Comparison of ENCODE assay signal across 14 mouse cellular contexts in genomic region chr7:43544225-43544977, GRCm38 (mm10). TPM values are rescaled to one million over a fixed set of nuclear protein-coding genes. Genes with fewer than 3 reads are reported as not detected.
DNase-seq lines count a peak whose midpoint lies in the region; ATAC-seq and TF ChIP-seq lines count a peak whose summit lies in the region.
"Had no signal": no experiment of that assay in that cellular context is flagged by ENCODE, and none has a peak within 500 bp of the region (broad histone marks: within the 10 kb centered on the region; RNA-seq: fewer than 3 reads in every experiment).

TSS of gene Cd33 (minus strand) at chr7:43544428.

- no peak for TF ChIP-seq CTCF in liver, postnatal 0 days (IDR thresholded peaks at IDR 0.05; ENCODE audit: low read depth)
- TF ChIP-seq CTCF in bone marrow, adult 2 months (IDR thresholded peaks at IDR 0.05; ENCODE audit: control insufficient read depth, insufficient read depth, low read length): no peak
- no peak for TF ChIP-seq CTCF in cortical plate, adult 2 months (IDR thresholded peaks at IDR 0.05; ENCODE audit: extremely low read depth, insufficient read depth, low read length)

- H3K9ac ChIP-seq in liver, postnatal 0 days (replicated peaks): no peak within 1 kb of the TSS
- no peak within 1 kb of the TSS for H3K9ac ChIP-seq in liver, embryonic 11.5 days (ENCODE audit: low read depth, low read length)
- H3K9ac ChIP-seq: lung, embryonic 15.5 days had no signal

- no peak for DNase-seq in liver, postnatal 0 days
- no peak for DNase-seq in liver, embryonic 11.5 days (ENCODE audit: low spot score)
- DNase-seq in adrenal gland, postnatal 10 days: no peak
- DNase-seq: adrenal gland, adult 8-10 months; cerebellum, adult 11 months; kidney, adult 2 months had no signal

- no peak for TF ChIP-seq POLR2A in bone marrow, adult 2 months (IDR thresholded peaks at IDR 0.05; ENCODE audit: borderline replicate concordance, control insufficient read depth, low read depth, low read length)
- TF ChIP-seq POLR2A in cortical plate, adult 2 months (IDR thresholded peaks at IDR 0.05; ENCODE audit: extremely low read depth, insufficient read depth, low read length): no peak

- H3K27me3 ChIP-seq in liver, postnatal 0 days (ENCODE audit: insufficient read depth, low read length): no peaks in the 10 kb centered on the region
- H3K27me3 ChIP-seq in liver, embryonic 11.5 days (replicated peaks; ENCODE audit: control insufficient read depth, insufficient read depth, low read length): no peaks in the 10 kb centered on the region
- H3K27me3 ChIP-seq: lung, embryonic 15.5 days had no signal

- H3K4me3 ChIP-seq in liver, postnatal 0 days (ENCODE audit: low read depth, low read length): no peak within 1 kb of the TSS
- no peak within 1 kb of the TSS for H3K4me3 ChIP-seq in liver, embryonic 11.5 days (ENCODE audit: low read depth, low read length)
- H3K4me3 ChIP-seq in bone marrow, adult 2 months (replicated peaks; ENCODE audit: control insufficient read depth, low read depth, low read length): peak within 1 kb of the TSS; percentile 42
- H3K4me3 ChIP-seq in cortical plate, adult 2 months (ENCODE audit: insufficient read depth, low read length): no peak within 1 kb of the TSS
- H3K4me3 ChIP-seq: forebrain, embryonic 10.5 days; lung, embryonic 15.5 days had no signal

- no peaks in the 10 kb centered on the region for H3K9me3 ChIP-seq in liver, postnatal 0 days (ENCODE audit: low read length)
- no peaks in the 10 kb centered on the region for H3K9me3 ChIP-seq in liver, embryonic 11.5 days (ENCODE audit: control insufficient read depth, low read length)
- H3K9me3 ChIP-seq: forebrain, embryonic 10.5 days; lung, embryonic 15.5 days had no signal

- ATAC-seq in liver, postnatal 0 days: peak; percentile 67
- ATAC-seq in liver, embryonic 11.5 days (replicated peaks; ENCODE audit: low FRiP score): no peak
- ATAC-seq in megakaryocyte progenitor cell, adult 5-6 weeks (replicated peaks; ENCODE audit: poor library complexity): peak; percentile 76
- no peak for ATAC-seq in cerebellum, adult (ENCODE audit: insufficient number of reproducible peaks, low FRiP score, low TSS enrichment)
- ATAC-seq: hindbrain, embryonic 16.5 days had no signal

- peak within 1 kb of the TSS; percentile 81 for H3K27ac ChIP-seq in liver, postnatal 0 days (ENCODE audit: low read depth)
- H3K27ac ChIP-seq in liver, embryonic 11.5 days (ENCODE audit: low read depth, low read length): no peak within 1 kb of the TSS
- peak within 1 kb of the TSS; percentile 77 for H3K27ac ChIP-seq in bone marrow, adult 2 months (ENCODE audit: control insufficient read depth, insufficient read depth, low read depth, low read length, poor library complexity)
- H3K27ac ChIP-seq in cortical plate, adult 2 months (ENCODE audit: insufficient read depth, low read length): peak within 1 kb of the TSS; percentile 46
- H3K27ac ChIP-seq: forebrain, embryonic 10.5 days; lung, embryonic 15.5 days; stomach, postnatal 0 days had no signal

- no peak within 1 kb of the TSS for H3K4me2 ChIP-seq in liver, postnatal 0 days (ENCODE audit: low read depth, low read length)
- H3K4me2 ChIP-seq in liver, embryonic 11.5 days: no peak within 1 kb of the TSS
- H3K4me2 ChIP-seq: lung, embryonic 15.5 days had no signal

- TF ChIP-seq EP300 in liver, postnatal 0 days (IDR thresholded peaks at IDR 0.05; ENCODE audit: low read depth): no peak; the same call in 1 of the 2 replicates

- no peaks in the 10 kb centered on the region; the same call in 1 of the 2 replicates for H3K4me1 ChIP-seq in liver, postnatal 0 days (ENCODE audit: insufficient read depth)
- no peaks in the 10 kb centered on the region for H3K4me1 ChIP-seq in liver, embryonic 11.5 days (replicated peaks; ENCODE audit: control insufficient read depth, insufficient read depth, low read length)
- H3K4me1 ChIP-seq in bone marrow, adult 2 months (ENCODE audit: control insufficient read depth, insufficient read depth, low read length): peaks cover 5% of the 10 kb centered on the region; the same call in 1 of the 2 replicates
- no peaks in the 10 kb centered on the region for H3K4me1 ChIP-seq in cortical plate, adult 2 months (ENCODE audit: control insufficient read depth, insufficient read depth, low read length)
- H3K4me1 ChIP-seq: forebrain, embryonic 10.5 days; lung, embryonic 15.5 days had no signal

- WGBS in liver, postnatal 0 days (ENCODE audit: insufficient replicate concordance): 55% methylated on average over 7 of the region's 7 CpGs
- WGBS in liver, embryonic 11.5 days: 62% methylated on average over 7 of the region's 7 CpGs
- 41% methylated on average over 7 of the region's 7 CpGs for WGBS in bone marrow, adult 2 months

- H3K36me3 ChIP-seq in liver, postnatal 0 days (replicated peaks; ENCODE audit: insufficient read depth, low read length): no peaks in the 10 kb centered on the region
- H3K36me3 ChIP-seq in liver, embryonic 11.5 days (ENCODE audit: control insufficient read depth, insufficient read depth, low read length): no peaks in the 10 kb centered on the region
- H3K36me3 ChIP-seq: forebrain, embryonic 10.5 days; lung, embryonic 15.5 days had no signal

RNA-seq across cellular contexts. Expression of gene Cd33, which starts in this region (rescaled TPM):
- polyA plus RNA-seq in liver, postnatal 0 days (2015; fragmentation: Nextera tagmentation; extraction: Ambion mirVana): 3.9 and 5.1 TPM in 2 replicates
- 1.3 and 1.6 TPM in 2 replicates for polyA plus RNA-seq in liver, embryonic 11.5 days (2014; fragmentation: Nextera tagmentation; extraction: Ambion mirVana)
- polyA plus RNA-seq in bone marrow, adult 2 months (2011; ENCODE audit: insufficient read depth, insufficient read length, low replicate concordance, missing spikeins): 14.2 and 48.4 TPM in 2 replicates
- polyA plus RNA-seq in cortical plate, adult 2 months (2012; rRNA removed): 9.3 and 11.2 TPM in 2 replicates
- total RNA-seq in megakaryocyte progenitor cell, adult 5-6 weeks (2015): 6.5 and 9.1 TPM in 2 replicates
- total RNA-seq in megakaryocyte progenitor cell, adult 5-6 weeks (2017): 4.2 and 4.9 TPM in 2 replicates
- total RNA-seq in adrenal gland, postnatal 10 days (2021): 1 to 10 TPM; 3.3 to 4.0 TPM

Comparison
In these comparisons a context has a peak if more than half of its experiments do, and no peak if none do; other contexts are left out.
1. ATAC-seq: peak in liver, postnatal 0 days (single experiment) and megakaryocyte progenitor cell, adult 5-6 weeks (single experiment); none in liver, embryonic 11.5 days (single experiment) and cerebellum, adult (single experiment).